Mouse (Mus musculus): ENCODE results near the gene Wrnip1.

DNA sequence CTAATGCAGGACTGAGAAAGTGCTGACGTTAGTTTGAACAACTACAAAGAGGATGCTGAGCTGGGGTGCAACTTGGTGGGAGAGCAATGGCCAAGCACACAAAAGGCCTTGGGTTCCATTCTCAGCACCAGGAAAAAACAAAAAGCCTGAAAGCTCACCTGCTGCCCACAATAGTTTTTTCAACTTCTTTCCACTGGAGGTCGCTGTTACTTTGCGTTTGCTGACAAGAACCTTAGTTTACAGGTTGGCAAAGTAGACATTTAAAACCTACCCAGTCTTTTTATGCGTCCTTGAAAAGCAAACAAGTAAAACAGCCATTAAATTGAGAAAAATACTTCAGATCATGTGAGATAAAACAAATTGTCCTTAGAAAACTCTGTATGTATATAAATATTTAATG, 33.7 kb upstream of the Wrnip1 start:
- TF ChIP-seq EP300 (IDR thresholded peaks at IDR 0.05; ENCODE audit: low read depth): no peak
- TF ChIP-seq CTCF (IDR thresholded peaks at IDR 0.05; ENCODE audit: low read depth): peak; percentile 75

All from heart, postnatal 0 days (tissue).